Mouse (Mus musculus) neural tube, embryonic 14.5 days (tissue): Measurements from ENCODE around the gene Sobp. TPM values are rescaled to one million over a fixed set of nuclear protein-coding genes. Genes with fewer than 3 reads are reported as not detected.

Experiments
- ATAC-seq: fragments of 200-750 bp; cut with Nextera tagmentation; 2 replicates; pipeline ENCODE4 v1.8.0; 2017; ENCODE audit warnings: low read depth, mild to moderate bottlenecking, moderate TSS enrichment, moderate library complexity
- H3K27ac ChIP-seq: fragments of 300-500 bp; sonication (generic); 2 replicates; pipeline ENCODE4 v1.5.1; 2014; ENCODE audit warnings: low read depth, mild to moderate bottlenecking, control low read depth, low read length, moderate library complexity, mixed read lengths
- H3K27me3 ChIP-seq: fragments of 300-500 bp; sonication (generic); 2 replicates; pipeline ENCODE4 v1.6.1; 2014; ENCODE audit warnings: low read length; ENCODE audit not compliant: control insufficient read depth, insufficient read depth
- H3K36me3 ChIP-seq: fragments of 300-500 bp; sonication (generic); 2 replicates; pipeline ENCODE4 v1.6.1; 2014; ENCODE audit warnings: low read length, mixed read lengths; ENCODE audit not compliant: control insufficient read depth, insufficient read depth
- H3K4me1 ChIP-seq: fragments of 300-500 bp; sonication (generic); 2 replicates; pipeline ENCODE4 v1.6.1; 2014; ENCODE audit warnings: low read length; ENCODE audit not compliant: control insufficient read depth, insufficient read depth
- H3K4me2 ChIP-seq: fragments of 300-500 bp; sonication (generic); 2 replicates; pipeline ENCODE4 v1.6.1; 2014; ENCODE audit warnings: mild to moderate bottlenecking, low read depth, low read length, control low read depth
- H3K4me3 ChIP-seq: fragments of 300-500 bp; sonication (generic); 2 replicates; pipeline ENCODE4 v1.5.1; 2014; ENCODE audit warnings: low read depth, low read length, control low read depth, mixed read lengths
- H3K9ac ChIP-seq: fragments of 300-500 bp; sonication (generic); replicated peaks from 2 replicates; pipeline ENCODE4 v1.6.1; 2014; ENCODE audit warnings: low read depth, mild to moderate bottlenecking, control low read depth, low read length, mixed read lengths
- H3K9me3 ChIP-seq: fragments of 300-500 bp; sonication (generic); 2 replicates; pipeline ENCODE4 v1.6.1; 2016; ENCODE audit warnings: low read length; ENCODE audit not compliant: control insufficient read depth
- WGBS: fragments of 180-500 bp; shearing (Covaris S2); extraction: QIAGEN DNeasy Blood & Tissue Kit; methylation state at CpG from one replicate; pipeline ENCODE4 v1.1.7; 2014; 5-methylcytosine and 5-hydroxymethylcytosine counted together
- polyA plus RNA-seq: library from polyadenylated mRNA; unstranded; fragments of >200 nt; fragmentation: Nextera tagmentation; extraction: Ambion mirVana; gene quantifications from 2 replicates; pipeline ENCODE4 v1.2.1, GENCODE M21; 2014

The Sobp gene
- polyA plus RNA-seq, 1 experiment from 2014 or later = 17.0 TPM

- H3K4me3 ChIP-seq = no peak overlapping the region
- ATAC-seq = no peak
- no peaks in the 10 kb centered on the region for H3K27me3 ChIP-seq
- H3K4me2 ChIP-seq = no peak overlapping the region
- H3K4me1 ChIP-seq = no peaks in the 10 kb centered on the region
- no peak overlapping the region for H3K9ac ChIP-seq
- WGBS = 10% methylated on average over 2 of the region's 2 CpGs
- no peaks in the 10 kb centered on the region for H3K36me3 ChIP-seq
- no peak overlapping the region for H3K27ac ChIP-seq
- H3K9me3 ChIP-seq = no peaks in the 10 kb centered on the region
Observed at GRCm38 (mm10) chr10:42968332-42968731, 206.0 kb downstream of the Sobp start.

- no peaks in the 10 kb centered on the region for H3K27me3 ChIP-seq
- no peak overlapping the region for H3K27ac ChIP-seq
- H3K36me3 ChIP-seq = no peaks in the 10 kb centered on the region
- WGBS = 92% methylated on average over 2 of the region's 2 CpGs
- ATAC-seq = no peak
- H3K4me2 ChIP-seq = no peak overlapping the region
- H3K9me3 ChIP-seq = no peaks in the 10 kb centered on the region
- H3K9ac ChIP-seq = no peak overlapping the region
- H3K4me1 ChIP-seq = 0 out of 2 replicates have a peak, but pooled peaks cover 4% of the 10 kb centered on the region
- H3K4me3 ChIP-seq = no peak overlapping the region
Observed at GRCm38 (mm10) chr10:42963061-42963460, 211.3 kb downstream of the Sobp start.

GRCm38 (mm10) chr10:42962655-42963054, 211.7 kb downstream of the Sobp start:
- ATAC-seq = no peak
- Histone ChIP-seq H3K9ac (no peak overlapping the region), H3K4me2 (no peak overlapping the region), H3K9me3 (no peaks in the 10 kb centered on the region), H3K36me3 (no peaks in the 10 kb centered on the region), H3K27ac (no peak overlapping the region), H3K4me3 (no peak overlapping the region), H3K4me1 (0 out of 2 replicates have a peak, but pooled peaks cover 6% of the 10 kb centered on the region), H3K27me3 (no peaks in the 10 kb centered on the region)
- 95% methylated on average over 13 of the region's 13 CpGs for WGBS

GRCm38 (mm10) chr10:42962181-42962601, 212.1 kb downstream of the Sobp start:
- H3K9ac ChIP-seq = no peak overlapping the region
- WGBS = 87% methylated on average over 6 of the region's 6 CpGs

GRCm38 (mm10) chr10:42961771-42962170, 212.6 kb downstream of the Sobp start:
- H3K27ac ChIP-seq = no peak overlapping the region
- no peak overlapping the region for H3K4me2 ChIP-seq
- 0 out of 2 replicates have a peak, but pooled peaks cover 6% of the 10 kb centered on the region for H3K4me1 ChIP-seq
- H3K27me3 ChIP-seq = no peaks in the 10 kb centered on the region
- H3K36me3 ChIP-seq = no peaks in the 10 kb centered on the region
- no peak overlapping the region for H3K4me3 ChIP-seq
- no peak for ATAC-seq
- no peaks in the 10 kb centered on the region for H3K9me3 ChIP-seq
- no peak overlapping the region for H3K9ac ChIP-seq
- WGBS = 62% methylated on average over 6 of the region's 6 CpGs

More at GRCm38 (mm10) chr10:42962181-42962601, 212.1 kb downstream of the Sobp start:
- Histone ChIP-seq H3K27me3 (no peaks in the 10 kb centered on the region), H3K4me1 (0 out of 2 replicates have a peak, but pooled peaks cover 6% of the 10 kb centered on the region), H3K36me3 (no peaks in the 10 kb centered on the region), H3K27ac (no peak overlapping the region), H3K9me3 (no peaks in the 10 kb centered on the region), H3K4me2 (no peak overlapping the region), H3K4me3 (no peak overlapping the region)
- ATAC-seq = no peak

- H3K27me3 ChIP-seq = no peaks in the 10 kb centered on the region
- H3K27ac ChIP-seq = no peak overlapping the region
- no peak overlapping the region for H3K9ac ChIP-seq
- H3K4me2 ChIP-seq = peak overlapping the region; percentile 48
- no peak overlapping the region; the same call in 1 of the 2 replicates for H3K4me3 ChIP-seq
- no peaks in the 10 kb centered on the region for H3K36me3 ChIP-seq
- WGBS = 26% methylated on average over 4 of the region's 4 CpGs
- 0 out of 2 replicates have a peak, but pooled peaks cover 6% of the 10 kb centered on the region for H3K4me1 ChIP-seq
- no peaks in the 10 kb centered on the region for H3K9me3 ChIP-seq
- peak; percentile 41; the same call in 1 of the 2 replicates for ATAC-seq
Observed at GRCm38 (mm10) chr10:42958686-42959085, 215.6 kb downstream of the Sobp start.

- Histone ChIP-seq H3K4me2 (peak overlapping the region; percentile 48), H3K27me3 (no peaks in the 10 kb centered on the region), H3K9ac (peak overlapping the region; percentile 43; the same call in 1 of the 2 replicates), H3K4me1 (0 out of 2 replicates have a peak, but pooled peaks cover 6% of the 10 kb centered on the region), H3K27ac (no peak overlapping the region), H3K36me3 (no peaks in the 10 kb centered on the region), H3K4me3 (peak overlapping the region; percentile 20; the same call in 1 of the 2 replicates), H3K9me3 (no peaks in the 10 kb centered on the region)
- 3% methylated on average over 21 of the region's 21 CpGs for WGBS
- peak; percentile 87 for ATAC-seq
Observed at GRCm38 (mm10) chr10:42957881-42958651, 216.3 kb downstream of the Sobp start.

- H3K36me3 ChIP-seq = no peaks in the 10 kb centered on the region
- WGBS = 97% methylated on average over 3 of the region's 3 CpGs
- no peak overlapping the region for H3K9ac ChIP-seq
- H3K4me3 ChIP-seq = no peak overlapping the region
- peaks cover 6% of the 10 kb centered on the region; the same call in 1 of the 2 replicates for H3K4me1 ChIP-seq
- no peaks in the 10 kb centered on the region for H3K27me3 ChIP-seq
- H3K27ac ChIP-seq = no peak overlapping the region
- no peak overlapping the region for H3K4me2 ChIP-seq
- ATAC-seq = no peak
- H3K9me3 ChIP-seq = no peaks in the 10 kb centered on the region
Observed at GRCm38 (mm10) chr10:42955205-42955604, 219.1 kb downstream of the Sobp start.

- no peak overlapping the region for H3K4me3 ChIP-seq
- 86% methylated on average over 5 of the region's 5 CpGs for WGBS
- no peak overlapping the region for H3K9ac ChIP-seq
- H3K27me3 ChIP-seq = no peaks in the 10 kb centered on the region
- H3K9me3 ChIP-seq = no peaks in the 10 kb centered on the region
- no peaks in the 10 kb centered on the region for H3K36me3 ChIP-seq
- no peak for ATAC-seq
- no peak overlapping the region for H3K4me2 ChIP-seq
- no peak overlapping the region for H3K27ac ChIP-seq
- peaks cover 2% of the 10 kb centered on the region; the same call in 1 of the 2 replicates for H3K4me1 ChIP-seq
Observed at GRCm38 (mm10) chr10:42953601-42954000, 220.7 kb downstream of the Sobp start.
